Mouse (Mus musculus) limb, embryonic 12.5 days (tissue): ENCODE data around the gene Fbxo6. TPM values are rescaled to one million over a fixed set of nuclear protein-coding genes. Genes with fewer than 3 reads are reported as not detected.
A peak's percentile ranks its signal among the peaks of the same experiment; 100 is the strongest.

Source experiments
- ATAC-seq: fragments of 200-750 bp; cut with Nextera tagmentation; 2 replicates; pipeline ENCODE4 v1.8.0; 2017; ENCODE audit warnings: low read depth, moderate TSS enrichment; ENCODE audit not compliant: insufficient number of reproducible peaks, insufficient read depth, low FRiP score, low TSS enrichment
- H3K27ac ChIP-seq: fragments of 300-500 bp; sonication (generic); 2 replicates; pipeline ENCODE4 v1.5.1; 2016; ENCODE audit warnings: mild to moderate bottlenecking, moderate library complexity
- H3K27me3 ChIP-seq: fragments of 300-500 bp; sonication (generic); 2 replicates; pipeline ENCODE4 v1.6.1; 2016; ENCODE audit warnings: mild to moderate bottlenecking, moderate library complexity
- H3K36me3 ChIP-seq: fragments of 300-500 bp; sonication (generic); 2 replicates; pipeline ENCODE4 v1.6.1; 2016; ENCODE audit warnings: mild to moderate bottlenecking, moderate library complexity
- H3K4me1 ChIP-seq: fragments of 300-500 bp; sonication (generic); replicated peaks from 2 replicates; pipeline ENCODE4 v1.6.1; 2016
- H3K4me2 ChIP-seq: fragments of 300-500 bp; sonication (generic); 2 replicates; pipeline ENCODE4 v1.6.1; 2016; ENCODE audit warnings: mild to moderate bottlenecking, moderate library complexity
- H3K4me3 ChIP-seq: fragments of 300-500 bp; sonication (generic); replicated peaks from 2 replicates; pipeline ENCODE4 v1.5.1; 2016; ENCODE audit warnings: mild to moderate bottlenecking
- H3K9ac ChIP-seq: fragments of 300-500 bp; sonication (generic); replicated peaks from 2 replicates; pipeline ENCODE4 v1.6.1; 2016; ENCODE audit warnings: mild to moderate bottlenecking, moderate library complexity
- H3K9me3 ChIP-seq: fragments of 300-500 bp; sonication (generic); 2 replicates; pipeline ENCODE4 v1.6.1; 2016; ENCODE audit warnings: mild to moderate bottlenecking, moderate library complexity
- WGBS: fragments of 180-500 bp; shearing (Covaris S2); methylation state at CpG from one replicate; pipeline ENCODE4 v1.1.7; 2016; 5-methylcytosine and 5-hydroxymethylcytosine counted together
- polyA plus RNA-seq: library from polyadenylated mRNA; unstranded; fragments of >200 nt; fragmentation: Nextera tagmentation; extraction: Ambion mirVana; gene quantifications from 2 replicates; pipeline ENCODE4 v1.2.1, GENCODE M21; 2016

Gene Fbxo6
- polyA plus RNA-seq, 1 experiment from 2014 or later = 11.9 TPM

- H3K27me3 ChIP-seq = peaks cover 77% of the 10 kb centered on the region
- peak within 1 kb of the TSS; percentile 65 for H3K9ac ChIP-seq
- H3K4me1 ChIP-seq = peaks cover 41% of the 10 kb centered on the region
- WGBS = under 1% methylated on average over 43 of the region's 43 CpGs
- peak within 1 kb of the TSS; percentile 64 for H3K4me3 ChIP-seq
- no peaks in the 10 kb centered on the region for H3K9me3 ChIP-seq
- H3K4me2 ChIP-seq = peak within 1 kb of the TSS; percentile 98
- peaks cover 27% of the 10 kb centered on the region for H3K36me3 ChIP-seq
- H3K27ac ChIP-seq = peak within 1 kb of the TSS; percentile 56; the same call in 1 of the 2 replicates
- ATAC-seq = peak; percentile 70; the same call in 1 of the 2 replicates
Measured at GRCm38 (mm10) chr4:148160436-148161390, 8.8 kb upstream of the Fbxo6 start, which contains the start of the genes Fbxo44 and Fbxo2. Gene Fbxo44, minus strand, starts transcription at chr4:148160482. Gene Fbxo2, plus strand, starts transcription at chr4:148160621.

- WGBS = under 1% methylated on average over 54 of the region's 55 CpGs
- peak overlapping the region; percentile 98 for H3K4me2 ChIP-seq
- H3K4me1 ChIP-seq = peaks cover 39% of the 10 kb centered on the region
- peak overlapping the region; percentile 65 for H3K9ac ChIP-seq
- H3K27ac ChIP-seq = peak overlapping the region; percentile 56; the same call in 1 of the 2 replicates
- H3K27me3 ChIP-seq = peaks cover 68% of the 10 kb centered on the region
- H3K36me3 ChIP-seq = peaks cover 36% of the 10 kb centered on the region
- ATAC-seq = peak; percentile 81
- no peaks in the 10 kb centered on the region for H3K9me3 ChIP-seq
- H3K4me3 ChIP-seq = peak overlapping the region; percentile 64
Measured at GRCm38 (mm10) chr4:148159544-148160435, 7.8 kb upstream of the Fbxo6 start.

- 31% methylated on average over 27 of the region's 27 CpGs for WGBS
Measured at GRCm38 (mm10) chr4:148158436-148159348, 6.8 kb upstream of the Fbxo6 start.

GRCm38 (mm10) chr4:148154982-148155381 is 3.0 kb upstream of the Fbxo6 start:
- no peak for ATAC-seq
- H3K36me3 ChIP-seq = peaks cover 52% of the 10 kb centered on the region

More at GRCm38 (mm10) chr4:148158436-148159348, 6.8 kb upstream of the Fbxo6 start:
- Histone ChIP-seq H3K36me3 (peaks cover 45% of the 10 kb centered on the region), H3K4me1 (peaks cover 28% of the 10 kb centered on the region), H3K27ac (peak overlapping the region; percentile 56; the same call in 1 of the 2 replicates), H3K9ac (peak overlapping the region; percentile 65), H3K4me3 (peak overlapping the region; percentile 64), H3K9me3 (no peaks in the 10 kb centered on the region), H3K4me2 (peak overlapping the region; percentile 98), H3K27me3 (peaks cover 57% of the 10 kb centered on the region)
- no peak for ATAC-seq

GRCm38 (mm10) chr4:148154006-148154405 is 2.1 kb upstream of the Fbxo6 start:
- Histone ChIP-seq H3K4me2 (no peak overlapping the region), H3K4me3 (no peak overlapping the region), H3K9me3 (no peaks in the 10 kb centered on the region), H3K9ac (no peak overlapping the region), H3K27me3 (peaks cover 13% of the 10 kb centered on the region), H3K36me3 (peaks cover 55% of the 10 kb centered on the region), H3K4me1 (peaks cover 28% of the 10 kb centered on the region), H3K27ac (no peak overlapping the region)
- WGBS = 88% methylated on average over 4 of the region's 4 CpGs
- no peak for ATAC-seq

More at GRCm38 (mm10) chr4:148154982-148155381, 3.0 kb upstream of the Fbxo6 start:
- Histone ChIP-seq H3K9ac (no peak overlapping the region), H3K9me3 (no peaks in the 10 kb centered on the region), H3K27ac (no peak overlapping the region), H3K4me2 (no peak overlapping the region), H3K4me1 (peaks cover 22% of the 10 kb centered on the region), H3K27me3 (peaks cover 21% of the 10 kb centered on the region), H3K4me3 (no peak overlapping the region)
- 64% methylated on average over 3 of the region's 3 CpGs for WGBS

- Histone ChIP-seq H3K27me3 (no peaks in the 10 kb centered on the region), H3K4me2 (no peak overlapping the region), H3K9ac (no peak overlapping the region), H3K36me3 (peaks cover 53% of the 10 kb centered on the region), H3K9me3 (no peaks in the 10 kb centered on the region), H3K4me1 (peaks cover 21% of the 10 kb centered on the region), H3K27ac (no peak overlapping the region), H3K4me3 (no peak overlapping the region)
- no peak for ATAC-seq
- WGBS = 86% methylated on average over 5 of the region's 5 CpGs
Measured at GRCm38 (mm10) chr4:148152547-148152946, 607 bp upstream of the Fbxo6 start.

- peak overlapping the region; percentile 68 for H3K9ac ChIP-seq
- ATAC-seq = no peak
- H3K4me1 ChIP-seq = peaks cover 21% of the 10 kb centered on the region
- WGBS = 57% methylated on average over 3 of the region's 3 CpGs
- peak overlapping the region; percentile 73; the same call in 1 of the 2 replicates for H3K27ac ChIP-seq
- peak overlapping the region; percentile 97 for H3K4me2 ChIP-seq
- H3K36me3 ChIP-seq = peaks cover 51% of the 10 kb centered on the region
- H3K4me3 ChIP-seq = peak overlapping the region; percentile 66
- no peaks in the 10 kb centered on the region for H3K9me3 ChIP-seq
- H3K27me3 ChIP-seq = no peaks in the 10 kb centered on the region
Measured at GRCm38 (mm10) chr4:148150953-148151266, 1.0 kb downstream of the Fbxo6 start.

GRCm38 (mm10) chr4:148150242-148150641 is 1.7 kb downstream of the Fbxo6 start:
- WGBS = 23% methylated on average over 7 of the region's 7 CpGs
- H3K9ac ChIP-seq = 0 out of 2 replicates have a peak overlapping the region, but pooled peaks have one; percentile 8
- peak overlapping the region; percentile 26; the same call in 1 of the 2 replicates for H3K4me2 ChIP-seq
- H3K27ac ChIP-seq = peak overlapping the region; percentile 70; the same call in 1 of the 2 replicates
- H3K4me3 ChIP-seq = no peak overlapping the region
- no peaks in the 10 kb centered on the region for H3K27me3 ChIP-seq
- H3K4me1 ChIP-seq = peaks cover 21% of the 10 kb centered on the region
- no peaks in the 10 kb centered on the region for H3K9me3 ChIP-seq
- peaks cover 51% of the 10 kb centered on the region for H3K36me3 ChIP-seq
- no peak for ATAC-seq

- no peak for ATAC-seq
- peaks cover 21% of the 10 kb centered on the region for H3K4me1 ChIP-seq
- H3K9ac ChIP-seq = no peak overlapping the region
- no peak overlapping the region for H3K4me3 ChIP-seq
- peaks cover 53% of the 10 kb centered on the region for H3K36me3 ChIP-seq
- H3K27me3 ChIP-seq = no peaks in the 10 kb centered on the region
- H3K4me2 ChIP-seq = peak overlapping the region; percentile 21; the same call in 1 of the 2 replicates
- H3K27ac ChIP-seq = peak overlapping the region; percentile 70
- H3K9me3 ChIP-seq = no peaks in the 10 kb centered on the region
- 49% methylated on average over 12 of the region's 12 CpGs for WGBS
Measured at GRCm38 (mm10) chr4:148149540-148149939, 2.4 kb downstream of the Fbxo6 start.

- H3K27ac ChIP-seq = no peak overlapping the region
- H3K36me3 ChIP-seq = peaks cover 56% of the 10 kb centered on the region
- no peaks in the 10 kb centered on the region for H3K27me3 ChIP-seq
- H3K9me3 ChIP-seq = no peaks in the 10 kb centered on the region
- 92% methylated on average over 2 of the region's 2 CpGs for WGBS
- H3K9ac ChIP-seq = no peak overlapping the region
- no peak overlapping the region for H3K4me2 ChIP-seq
- H3K4me3 ChIP-seq = no peak overlapping the region
- H3K4me1 ChIP-seq = peaks cover 21% of the 10 kb centered on the region
- ATAC-seq = no peak
Measured at GRCm38 (mm10) chr4:148147714-148148113, 4.2 kb downstream of the Fbxo6 start.
